Mouse (Mus musculus): Measurements from ENCODE around the gene Dgkz.

Dgkz gene

GRCm38 (mm10) chr2:91975581-91976541 is at the start of gene Dgkz:
Gene Dgkz, minus strand, starts transcription at chr2:91975864.
- no peak for DNase-seq

- no peak for DNase-seq
Observed at GRCm38 (mm10) chr2:92025202-92025601, 49.5 kb upstream of the Dgkz start.

- DNase-seq = peak; percentile 87 to 90
Observed at GRCm38 (mm10) chr2:92024274-92024672, 48.6 kb upstream of the Dgkz start, which contains the start of gene Creb3l1. Gene Creb3l1, minus strand, starts transcription at chr2:92024502.

- DNase-seq = peak; percentile 60 to 66
Observed at GRCm38 (mm10) chr2:92023362-92024273, 48.0 kb upstream of the Dgkz start.

GRCm38 (mm10) chr2:92020676-92021265 is 45.1 kb upstream of the Dgkz start:
- DNase-seq = no peak

- DNase-seq = no peak
Observed at GRCm38 (mm10) chr2:92017440-92017839, 41.8 kb upstream of the Dgkz start.

GRCm38 (mm10) chr2:92016981-92017380 is 41.3 kb upstream of the Dgkz start:
- DNase-seq = peak; percentile 82 to 86

GRCm38 (mm10) chr2:92014891-92015290 is 39.2 kb upstream of the Dgkz start:
- DNase-seq = no peak

GRCm38 (mm10) chr2:92014248-92014647 is 38.6 kb upstream of the Dgkz start:
- DNase-seq = no peak

- peak; percentile 81 to 91 for DNase-seq
Observed at GRCm38 (mm10) chr2:92012768-92013445, 37.2 kb upstream of the Dgkz start.

GRCm38 (mm10) chr2:92011424-92012353 is 36.0 kb upstream of the Dgkz start:
- no peak for DNase-seq

GRCm38 (mm10) chr2:92008623-92009404 is 33.1 kb upstream of the Dgkz start:
- no peak for DNase-seq

- peak; percentile 98 to 99 for DNase-seq
Observed at GRCm38 (mm10) chr2:92007933-92008622, 32.4 kb upstream of the Dgkz start.

- DNase-seq = peak in 1 of 2 experiments; percentile 39
Observed at GRCm38 (mm10) chr2:92006983-92007921, 31.6 kb upstream of the Dgkz start.

- no peak for DNase-seq
Observed at GRCm38 (mm10) chr2:92006491-92006890, 30.8 kb upstream of the Dgkz start.

GRCm38 (mm10) chr2:92004617-92005016 is 29.0 kb upstream of the Dgkz start:
- no peak for DNase-seq

GRCm38 (mm10) chr2:91997905-91998608 is 22.4 kb upstream of the Dgkz start:
- no peak for DNase-seq

- DNase-seq = peak; percentile 43 to 76
Observed at GRCm38 (mm10) chr2:91996006-91996405, 20.3 kb upstream of the Dgkz start.

Measured in kidney, postnatal 25 days (tissue).